Comparison of ENCODE assay signal across 19 mouse cellular contexts in the genomic region with DNA sequence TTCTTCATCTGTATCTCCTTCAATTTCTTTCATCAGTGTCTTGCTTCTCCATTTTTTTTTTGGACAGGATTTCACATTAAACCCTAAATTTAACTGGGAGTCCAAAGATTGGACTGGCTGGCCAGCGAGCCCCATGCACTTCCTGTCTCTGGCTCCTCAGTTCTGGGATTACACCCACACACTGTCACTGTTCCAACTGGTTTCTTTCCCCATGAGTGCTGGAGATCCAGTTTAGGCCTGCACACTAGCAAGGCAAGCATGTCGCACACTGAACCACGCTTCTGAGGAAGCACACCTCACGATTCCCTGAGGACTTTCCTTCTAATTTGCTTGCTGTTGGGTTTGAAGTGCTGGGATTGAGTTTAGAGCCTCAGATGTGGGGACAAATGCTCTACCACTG. TPM values are rescaled to one million over a fixed set of nuclear protein-coding genes. Genes with fewer than 3 reads are reported as not detected.
A peak's percentile ranks its signal among the peaks of the same experiment; 100 is the strongest.
DNase-seq lines count a peak whose midpoint lies in the region; ATAC-seq and TF ChIP-seq lines count a peak whose summit lies in the region.
"Had no signal": no experiment of that assay in that cellular context is flagged by ENCODE, and none has a peak within 500 bp of the region (broad histone marks: within the 10 kb centered on the region; RNA-seq: fewer than 3 reads in every experiment).

No protein-coding gene starts in this region.

- no peaks in the 10 kb centered on the region for H3K36me3 ChIP-seq in heart, postnatal 0 days (replicated peaks; ENCODE audit: control insufficient read depth, insufficient read depth, low read length)
- H3K36me3 ChIP-seq in hindbrain, embryonic 14.5 days (replicated peaks; ENCODE audit: control insufficient read depth, insufficient read depth) = no peaks in the 10 kb centered on the region
- H3K36me3 ChIP-seq: embryonic facial prominence, embryonic 13.5 days; forebrain, embryonic 10.5 days; hindbrain, embryonic 13.5 days; intestine, embryonic 15.5 days; limb, embryonic 12.5 days had no signal

- no peaks in the 10 kb centered on the region for H3K27me3 ChIP-seq in heart, postnatal 0 days (ENCODE audit: control insufficient read depth, insufficient read depth, low read length)
- no peaks in the 10 kb centered on the region for H3K27me3 ChIP-seq in hindbrain, embryonic 14.5 days (ENCODE audit: control insufficient read depth, insufficient read depth, low read length)
- H3K27me3 ChIP-seq: CH12.LX; embryonic facial prominence, embryonic 13.5 days; hindbrain, embryonic 13.5 days; intestine, embryonic 15.5 days; limb, embryonic 12.5 days had no signal

- DNase-seq in gastrocnemius, adult 18-20 months (ENCODE audit: low spot score) = peak; percentile 40
- no peak for DNase-seq in gastrocnemius, postnatal 10 days
- DNase-seq in kidney, postnatal 10 days = peak; percentile 39
- no peak for DNase-seq in kidney, postnatal 14 days
- DNase-seq in NIH3T3 (ENCODE audit: low read depth) = peak; percentile 47
- no peak for DNase-seq in heart, postnatal 0 days (ENCODE audit: low spot score)
- DNase-seq in hindbrain, embryonic 14.5 days (ENCODE audit: low spot score) = no peak
- DNase-seq in ovary, postnatal 14 days (ENCODE audit: low spot score) = no peak
- DNase-seq: adrenal gland, postnatal 10 days; lung, postnatal 4 days; retina, postnatal 1 day; thymus, adult 18-20 months had no signal

- peak overlapping the region; percentile 47; the same call in 1 of the 2 replicates for H3K27ac ChIP-seq in heart, postnatal 0 days (ENCODE audit: low read depth)
- H3K27ac ChIP-seq in hindbrain, embryonic 14.5 days = no peak overlapping the region
- H3K27ac ChIP-seq: embryonic facial prominence, embryonic 13.5 days; forebrain, embryonic 10.5 days; hindbrain, embryonic 13.5 days; intestine, embryonic 15.5 days; limb, embryonic 12.5 days had no signal

- H3K4me1 ChIP-seq in heart, postnatal 0 days (ENCODE audit: control insufficient read depth, insufficient read depth) = no peaks in the 10 kb centered on the region
- no peaks in the 10 kb centered on the region for H3K4me1 ChIP-seq in hindbrain, embryonic 14.5 days (replicated peaks; ENCODE audit: control insufficient read depth, insufficient read depth, low read length)
- H3K4me1 ChIP-seq: forebrain, embryonic 10.5 days; hindbrain, embryonic 13.5 days had no signal

- WGBS in heart, postnatal 0 days = 63% methylated on average over 4 of the region's 4 CpGs
- WGBS in hindbrain, embryonic 14.5 days = 85% methylated on average over 4 of the region's 4 CpGs

- TF ChIP-seq EP300 in heart, postnatal 0 days (IDR thresholded peaks at IDR 0.05; ENCODE audit: low read depth) = no peak

- no peak overlapping the region for H3K9ac ChIP-seq in heart, postnatal 0 days (replicated peaks; ENCODE audit: low read depth, low read length)
- no peak overlapping the region for H3K9ac ChIP-seq in hindbrain, embryonic 14.5 days
- H3K9ac ChIP-seq: embryonic facial prominence, embryonic 13.5 days; hindbrain, embryonic 13.5 days; intestine, embryonic 15.5 days; limb, embryonic 12.5 days had no signal

- no peak for ATAC-seq in heart, postnatal 0 days (ENCODE audit: insufficient read depth, low read depth)
- no peak for ATAC-seq in hindbrain, embryonic 14.5 days (ENCODE audit: low FRiP score)

- no peak overlapping the region for H3K4me2 ChIP-seq in heart, postnatal 0 days (ENCODE audit: low read depth, low read length)
- no peak overlapping the region for H3K4me2 ChIP-seq in hindbrain, embryonic 14.5 days (replicated peaks)
- H3K4me2 ChIP-seq: embryonic facial prominence, embryonic 13.5 days; hindbrain, embryonic 13.5 days; intestine, embryonic 15.5 days; limb, embryonic 12.5 days; midbrain, embryonic 11.5 days had no signal

- H3K9me3 ChIP-seq in heart, postnatal 0 days (replicated peaks; ENCODE audit: control insufficient read depth, low read length) = no peaks in the 10 kb centered on the region
- H3K9me3 ChIP-seq in hindbrain, embryonic 14.5 days (ENCODE audit: control insufficient read depth, low read length) = no peaks in the 10 kb centered on the region
- H3K9me3 ChIP-seq: embryonic facial prominence, embryonic 13.5 days; forebrain, embryonic 10.5 days; hindbrain, embryonic 13.5 days; intestine, embryonic 15.5 days; limb, embryonic 12.5 days had no signal

- TF ChIP-seq CTCF in heart, postnatal 0 days (IDR thresholded peaks at IDR 0.05; ENCODE audit: low read depth) = no peak

- no peak overlapping the region for H3K4me3 ChIP-seq in heart, postnatal 0 days (ENCODE audit: low read depth, low read length)
- no peak overlapping the region for H3K4me3 ChIP-seq in hindbrain, embryonic 14.5 days (replicated peaks; ENCODE audit: low read length)
- H3K4me3 ChIP-seq: embryonic facial prominence, embryonic 13.5 days; forebrain, embryonic 10.5 days; hindbrain, embryonic 13.5 days; intestine, embryonic 15.5 days; limb, embryonic 12.5 days had no signal

RNA-seq across cellular contexts. Expression of gene Sash1, which starts 50.5 kb away (rescaled TPM):
- total RNA-seq in gastrocnemius, adult 18-20 months (2021) = 10 to 100 TPM; 12.3 to 15.8 TPM
- 10 to 100 TPM; 40.9 to 45.2 TPM for total RNA-seq in gastrocnemius, postnatal 10 days (2021)
- total RNA-seq in heart, postnatal 0 days (2014; rRNA removed; ENCODE audit: low replicate concordance) = 17.7 and 18.3 TPM in 2 replicates
- polyA plus RNA-seq in heart, postnatal 0 days (2015; fragmentation: Nextera tagmentation; extraction: Ambion mirVana) = 3.8 and 3.9 TPM in 2 replicates
- polyA plus RNA-seq in hindbrain, embryonic 14.5 days (2014; fragmentation: Nextera tagmentation; extraction: Ambion mirVana) = 4.0 and 5.3 TPM in 2 replicates

Comparison
In these comparisons a context has a peak if more than half of its experiments do, and no peak if none do; other contexts are left out.
1. DNase-seq: peak in gastrocnemius, adult 18-20 months (single experiment), kidney, postnatal 10 days (single experiment) and NIH3T3 (single experiment); none in gastrocnemius, postnatal 10 days (single experiment), kidney, postnatal 14 days (single experiment), heart, postnatal 0 days (single experiment), hindbrain, embryonic 14.5 days (single experiment) and ovary, postnatal 14 days (single experiment).